Mouse (Mus musculus) adrenal gland, adult 2 months (tissue): ENCODE results near the gene Dapk2. TPM values are rescaled to one million over a fixed set of nuclear protein-coding genes. Genes with fewer than 3 reads are reported as not detected.

ENCODE experiments used
- DNase-seq: peaks from one replicate; pipeline ENCODE4 v3.0.0; 2021
- long read RNA-seq: library from polyadenylated mRNA; stranded (forward); transcript quantifications from one replicate; pipeline ENCODE4 v2.0.0, GENCODE M21; 2021
- polyA plus RNA-seq: library from polyadenylated mRNA; depleted of rRNA; stranded (reverse); fragments of >200 nt; gene quantifications from 2 replicates; pipeline ENCODE4 v1.2.3, GENCODE M21; 2012; rRNA removed
- total RNA-seq, 2 experiments: library from RNA; stranded (reverse); gene quantifications; 2 replicates each; pipeline ENCODE4 v1.2.3; 2021

Dapk2 gene
- 1 to 10 TPM; 4.5 to 9.7 TPM for total RNA-seq
- 1.4 and 3.0 TPM in 2 replicates for polyA plus RNA-seq
- long read RNA-seq, transcript Dapk2-201 (12 exons, 1,772 nt), result major isoform, 6 of 8 reads
- long read RNA-seq, partial matches to known transcripts, result 2 of 8 reads
- long read RNA-seq, other reads (novel, unspliced or antisense), result 0 of 8 reads

DNA sequence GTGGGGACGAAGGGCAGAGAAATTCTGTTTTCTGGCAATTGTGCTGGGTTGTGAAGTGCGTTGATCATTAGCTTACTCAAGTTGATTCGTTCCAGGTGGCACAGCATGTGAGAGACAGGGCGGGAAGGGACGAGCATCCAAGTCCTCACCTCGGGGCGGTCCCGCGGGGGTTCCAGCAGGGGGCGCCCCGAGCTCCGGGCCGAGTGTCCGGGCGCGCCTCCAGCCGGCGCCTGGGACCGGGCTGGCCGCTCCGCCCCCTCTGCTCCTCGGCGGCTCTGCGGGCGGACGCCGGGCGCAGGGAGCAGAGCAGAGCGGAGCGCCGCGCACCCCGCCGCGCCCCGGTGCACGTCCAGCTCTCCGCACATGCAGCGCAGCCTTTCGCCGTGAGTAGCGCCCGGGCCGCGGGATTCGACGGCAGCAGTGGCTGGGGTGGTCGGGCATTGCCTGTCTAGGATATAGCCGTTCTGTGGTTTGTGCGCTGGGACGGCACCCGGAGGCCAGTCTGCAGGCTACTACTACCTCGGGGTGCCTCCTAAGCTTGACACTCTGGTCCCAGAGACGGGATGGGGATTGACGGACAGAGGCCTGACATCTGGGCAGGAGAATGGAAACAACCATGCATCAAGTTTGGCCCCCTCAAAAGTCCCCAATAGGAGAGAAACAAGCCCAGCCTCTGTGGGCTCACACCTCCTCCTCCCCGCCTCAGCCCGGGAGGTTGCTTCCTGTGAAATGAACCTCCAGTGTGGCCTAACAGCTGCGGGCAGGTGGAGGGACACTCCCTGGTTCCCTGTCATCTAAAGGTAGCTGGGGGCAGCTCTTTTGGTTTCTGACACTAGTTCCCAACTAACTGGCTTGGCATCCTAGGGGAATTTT is at the start of gene Dapk2:
Dapk2 (plus strand) TSS at position 266 of the 873 bp plus-strand sequence.
- DNase-seq, result peak; percentile 92

DNA sequence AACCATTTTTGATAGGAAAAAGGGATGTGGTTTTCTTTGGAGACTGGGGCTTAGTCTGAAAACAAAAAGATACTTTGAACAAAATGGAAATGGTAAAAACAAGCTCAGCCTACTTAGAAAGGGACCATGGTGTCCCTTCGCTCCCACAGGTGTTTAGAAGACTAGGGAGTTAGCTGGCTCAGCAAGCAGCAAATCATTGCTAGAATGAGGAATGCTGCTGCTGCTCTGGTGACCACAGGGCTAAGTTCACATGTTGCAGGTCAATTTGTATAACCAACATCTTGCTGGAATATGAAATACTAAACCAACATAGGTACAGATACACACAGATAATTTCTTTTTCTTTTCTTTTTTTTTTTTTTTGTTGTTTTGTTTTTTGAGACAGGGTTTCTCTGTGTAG is 48.4 kb upstream of the Dapk2 start:
- DNase-seq, result no peak

DNA sequence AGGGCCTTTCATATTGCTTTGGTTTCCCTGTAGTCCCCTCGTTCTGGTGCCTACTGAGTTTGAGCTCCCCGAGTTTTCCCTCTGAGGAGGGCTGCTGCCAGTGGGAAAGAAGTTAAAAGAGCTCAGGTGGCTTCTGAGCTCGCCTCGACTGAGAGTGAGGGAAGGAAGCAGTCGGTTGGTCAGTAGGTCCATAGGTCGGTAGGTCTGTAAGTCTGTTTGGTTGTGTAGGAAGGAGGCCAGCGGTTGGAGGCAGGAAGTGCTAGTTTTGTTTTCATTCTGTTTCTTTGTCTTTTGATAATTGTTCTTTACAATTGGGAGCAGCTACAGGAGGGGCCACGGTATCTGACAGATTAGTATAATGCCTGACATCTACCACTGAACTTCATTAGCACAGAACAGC is 47.9 kb upstream of the Dapk2 start:
- DNase-seq, result no peak

DNA sequence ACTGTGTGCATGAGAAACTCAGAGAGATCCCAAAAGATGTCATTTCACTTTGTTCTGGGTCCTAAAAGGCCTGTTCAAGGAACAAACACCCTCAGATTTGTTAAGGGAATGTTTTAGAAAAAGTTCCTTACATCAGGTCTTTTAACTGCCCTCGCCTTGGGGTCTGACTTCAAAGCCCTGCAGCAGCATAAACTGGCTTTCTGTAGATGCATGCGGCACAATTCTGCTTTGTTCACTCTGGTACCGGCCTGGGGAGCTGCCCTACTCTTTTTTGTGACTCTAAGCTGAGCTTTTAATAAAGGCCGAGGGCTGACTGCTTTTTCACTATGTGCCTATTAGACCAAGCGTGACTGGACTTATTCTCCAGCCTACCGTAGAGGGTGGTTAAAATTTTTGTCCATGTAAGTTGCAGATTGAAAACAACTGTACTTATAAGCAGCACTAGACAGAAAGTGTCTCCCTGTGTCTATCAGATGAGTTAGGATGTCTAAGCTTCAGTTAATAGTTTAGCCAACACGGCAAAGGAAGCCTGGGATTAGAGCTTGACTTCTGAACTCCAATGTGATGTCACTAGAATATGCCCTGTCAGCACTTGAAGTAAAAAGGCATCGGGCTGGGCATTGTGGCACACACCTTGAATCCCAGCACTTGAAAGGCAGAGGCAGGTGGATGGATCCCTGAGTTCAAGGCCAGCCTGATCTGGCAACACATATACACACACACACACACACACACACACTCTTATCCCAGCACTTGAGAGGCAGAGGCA is 47.2 kb upstream of the Dapk2 start:
- DNase-seq, result no peak

DNA sequence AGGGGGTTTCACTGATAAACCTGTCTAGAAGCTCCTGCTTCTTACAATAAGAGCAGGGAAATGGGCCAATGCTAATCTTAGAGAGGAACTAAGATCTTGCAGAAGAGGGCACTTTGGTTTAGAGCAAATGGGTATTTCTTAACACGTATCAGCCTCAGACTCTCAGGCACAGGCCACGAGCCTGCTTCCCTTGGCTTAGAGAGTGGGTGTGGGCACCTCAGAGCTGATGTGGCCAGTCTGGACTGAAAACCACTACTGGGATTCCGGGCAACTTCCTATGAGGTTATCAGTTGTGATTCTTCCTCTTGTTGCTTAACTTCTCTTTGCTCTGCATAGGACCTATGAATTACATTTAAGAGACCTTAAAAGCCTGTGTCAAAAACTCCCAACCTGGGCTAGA is 43.7 kb upstream of the Dapk2 start:
- DNase-seq, result no peak

DNA sequence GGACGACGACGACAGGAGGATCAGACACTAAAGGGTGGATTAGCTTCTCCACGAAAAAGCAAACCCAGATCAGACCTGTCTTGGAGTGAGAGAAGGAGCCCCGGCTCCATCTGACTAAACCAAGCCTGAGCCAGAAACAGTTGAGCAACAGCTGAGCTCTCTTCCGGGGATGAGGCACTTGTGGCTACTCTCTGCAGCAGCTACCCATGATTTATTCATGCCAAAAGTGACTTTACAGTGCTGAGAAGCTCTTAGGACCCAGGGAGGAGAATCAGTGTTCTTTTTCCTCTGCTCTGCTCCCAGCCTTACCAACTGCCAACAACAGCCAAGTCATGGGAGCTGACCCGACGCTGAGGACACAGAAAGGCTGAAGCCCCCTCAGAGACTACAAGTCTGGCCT is 41.1 kb upstream of the Dapk2 start:
- peak; percentile 74 for DNase-seq

DNA sequence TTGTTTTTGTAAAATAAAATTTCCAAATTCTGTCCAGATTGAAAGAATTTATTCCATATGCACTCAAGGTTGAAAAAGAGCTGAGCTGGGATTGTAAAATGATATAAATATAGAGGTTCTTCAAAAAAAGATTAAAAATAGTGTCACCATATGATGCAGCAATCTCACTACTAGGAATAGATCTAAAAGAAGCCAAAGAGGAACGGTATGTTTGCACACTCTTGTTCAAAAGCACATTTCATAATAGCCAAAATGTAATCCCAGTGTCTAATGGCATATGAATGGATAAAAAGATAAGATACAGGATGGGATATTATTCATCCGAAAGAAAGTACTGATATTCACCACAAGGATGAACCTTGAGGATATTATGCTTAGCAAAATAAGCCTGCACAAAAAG is 38.5 kb upstream of the Dapk2 start:
- no peak for DNase-seq

DNA sequence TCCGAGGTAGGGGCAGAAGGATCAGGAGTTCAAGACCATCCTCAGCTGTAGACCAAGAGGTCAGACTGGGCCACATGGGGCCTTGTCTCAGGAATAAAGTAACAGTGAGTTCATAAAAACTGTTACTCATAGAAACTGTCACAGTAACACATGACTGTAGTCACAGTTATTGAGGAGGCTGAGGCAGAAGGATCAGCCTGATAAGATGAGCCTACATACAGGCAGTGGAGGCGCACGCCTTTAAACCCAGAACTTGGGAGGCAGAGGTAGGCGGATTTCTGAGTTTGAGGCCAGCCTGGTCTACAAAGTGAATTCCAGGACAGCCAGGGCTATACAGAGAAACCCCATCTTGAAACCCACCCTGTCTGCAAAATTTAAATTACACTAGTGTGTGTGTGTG is 37.9 kb upstream of the Dapk2 start:
- no peak for DNase-seq

DNA sequence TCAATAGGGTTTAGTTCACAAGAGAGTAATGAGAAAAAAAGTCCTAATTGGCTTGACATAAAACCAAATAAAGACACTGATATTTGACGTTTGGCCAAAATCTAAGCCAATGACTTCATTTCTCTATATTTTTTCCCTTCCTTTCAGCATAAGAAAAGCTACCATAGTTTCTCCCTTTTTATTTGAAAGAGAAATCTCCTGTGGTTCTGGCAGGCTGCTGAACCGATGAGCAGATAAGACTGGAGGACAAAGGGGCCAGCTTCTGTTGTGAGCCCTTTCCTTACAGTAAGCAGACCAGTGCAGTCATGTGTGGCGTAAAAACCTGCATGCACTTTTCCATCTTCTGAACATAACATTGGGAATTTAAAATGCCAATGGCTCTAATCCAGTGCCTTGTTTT is 37.1 kb upstream of the Dapk2 start:
- DNase-seq, result no peak

DNA sequence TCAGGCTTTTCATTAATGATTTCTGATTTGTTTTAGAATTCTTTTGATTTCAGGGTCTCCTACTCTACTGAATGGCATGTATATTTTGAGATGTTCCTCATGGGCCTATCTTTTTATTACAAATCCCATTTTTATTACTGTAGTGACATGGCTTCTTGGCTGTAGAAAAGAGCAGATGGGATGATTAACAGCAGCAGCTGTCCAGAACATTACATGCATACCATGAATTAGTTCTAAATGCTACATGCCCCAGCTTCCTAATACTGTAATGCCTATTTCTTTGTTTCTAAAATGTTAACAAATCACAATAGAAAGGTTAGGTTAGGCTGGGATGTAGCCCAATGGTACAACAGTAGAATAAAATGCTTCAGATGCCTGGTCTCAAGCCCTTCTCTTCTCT is 36.6 kb upstream of the Dapk2 start:
- DNase-seq, result no peak

DNA sequence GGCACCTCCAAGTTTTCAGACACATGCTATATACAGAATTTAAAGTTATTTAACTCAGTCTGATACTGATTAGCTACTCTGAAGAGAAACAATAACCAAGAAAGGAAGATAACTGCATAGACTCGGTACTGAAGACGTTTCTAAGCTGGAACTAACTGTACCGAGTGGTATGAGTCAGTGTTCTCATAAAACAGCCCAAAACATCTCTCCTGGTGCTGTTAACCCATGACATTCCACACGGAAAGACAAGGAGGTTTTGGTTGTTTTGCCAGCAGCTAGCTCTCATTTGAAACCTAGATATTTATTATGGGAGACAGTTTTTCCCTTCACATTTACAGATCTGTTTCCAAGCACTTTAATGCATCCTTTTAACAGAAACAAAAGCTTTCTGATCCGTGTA is 34.4 kb upstream of the Dapk2 start:
- no peak for DNase-seq

DNA sequence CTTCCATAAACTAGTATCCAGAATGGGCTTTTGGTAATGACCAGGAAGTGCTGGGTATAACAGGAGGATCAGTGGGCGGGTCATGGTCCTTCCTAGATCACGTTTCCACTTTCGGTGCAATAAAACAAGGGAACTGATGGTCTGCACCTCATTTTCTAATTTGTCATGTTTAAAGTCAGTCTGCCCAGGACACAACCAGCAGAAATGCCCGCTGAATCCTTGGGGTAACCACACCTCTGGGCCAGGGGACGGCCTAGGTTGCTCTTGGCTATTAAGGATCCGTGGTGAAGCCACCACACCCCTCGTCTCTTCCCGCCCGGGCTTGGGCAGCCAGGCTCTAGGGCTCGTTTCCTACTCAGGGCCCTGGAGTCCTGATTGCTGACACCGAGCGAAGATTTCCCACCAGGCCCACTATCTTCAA is 33.9 kb upstream of the Dapk2 start:
- peak; percentile 62 for DNase-seq

DNA sequence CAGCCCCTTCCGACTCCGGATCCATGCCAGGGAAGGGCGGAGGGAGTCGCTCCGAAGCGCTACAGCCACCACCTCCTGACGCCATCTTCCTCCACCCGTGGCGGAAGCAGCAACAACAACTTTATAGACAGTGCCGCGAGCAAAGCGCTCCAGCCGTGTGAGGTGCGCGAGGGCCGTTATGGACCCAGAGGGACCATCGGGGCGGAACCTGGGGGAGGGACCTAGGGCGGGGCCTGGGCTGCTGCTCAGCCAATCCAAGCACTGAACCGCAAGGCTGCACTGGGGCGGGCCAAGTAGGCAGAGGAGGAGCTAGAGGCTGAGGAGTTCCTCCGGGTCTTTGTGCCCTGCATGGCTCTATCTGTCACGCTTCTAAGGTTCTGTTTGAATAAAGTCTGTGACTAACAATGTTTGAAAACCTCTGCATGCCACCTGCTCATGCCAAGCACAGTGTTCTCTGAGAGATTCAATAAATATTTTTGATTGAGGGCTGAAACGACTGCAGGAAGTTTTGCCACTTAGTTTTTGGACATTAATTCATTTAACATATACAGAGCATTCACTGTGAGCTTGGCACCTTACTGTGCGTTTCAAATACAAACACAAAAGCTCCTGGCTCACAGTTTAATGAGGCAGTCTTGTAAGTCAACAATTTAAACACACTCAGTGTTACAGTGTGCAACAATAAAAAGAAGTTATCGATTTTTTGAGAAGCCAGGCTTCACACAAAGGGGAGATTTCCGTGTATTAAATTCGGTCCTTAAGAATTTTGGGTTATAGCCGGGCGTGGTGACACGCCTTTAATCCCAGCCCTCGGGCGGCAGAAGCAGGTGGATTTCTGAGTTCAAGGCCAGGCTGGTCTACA is 33.1 kb upstream of the Dapk2 start:
- DNase-seq, result peak; percentile 99

DNA sequence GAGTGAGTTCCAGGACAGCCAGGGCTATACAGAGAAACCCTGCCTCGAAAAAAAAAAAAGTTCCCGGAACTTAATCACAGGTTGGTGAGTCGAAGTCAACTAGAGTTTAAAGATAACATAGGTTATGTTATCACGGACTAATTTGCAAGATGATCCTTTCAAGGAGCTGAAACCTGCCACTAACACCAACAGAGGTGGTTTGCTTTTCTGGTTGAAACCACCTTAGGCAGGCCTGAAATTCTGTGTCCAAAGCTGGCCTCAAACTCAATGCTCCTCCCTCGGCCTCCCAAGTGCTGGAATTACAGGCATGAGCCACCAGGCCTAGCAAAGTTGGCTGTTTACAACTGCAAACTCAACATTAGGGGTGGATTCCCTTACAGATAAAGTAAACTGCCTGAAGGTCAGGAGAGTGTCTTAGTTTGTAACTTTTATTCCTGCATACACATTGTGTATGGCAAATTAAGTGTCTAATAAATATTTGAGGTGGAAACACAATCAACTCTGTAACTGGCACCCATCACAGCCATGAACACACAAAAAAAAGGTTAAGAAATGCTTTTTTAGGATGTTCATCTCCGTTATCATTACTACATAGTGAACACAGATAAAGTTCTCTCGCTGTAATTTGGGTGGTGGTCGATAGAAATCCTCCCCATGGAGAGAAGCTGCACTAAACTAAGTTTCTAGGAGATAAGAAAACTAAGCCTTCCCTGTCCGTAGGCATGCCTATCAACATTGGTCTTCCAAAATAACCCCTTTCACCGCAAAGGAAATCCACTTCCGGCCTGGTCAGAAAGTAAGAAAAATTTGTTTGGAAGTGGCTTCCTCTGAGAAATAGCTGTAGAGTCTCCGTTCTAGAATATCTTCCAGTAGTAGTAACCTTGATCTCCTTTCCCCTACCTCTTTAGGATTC is 32.2 kb upstream of the Dapk2 start:
- no peak for DNase-seq

DNA sequence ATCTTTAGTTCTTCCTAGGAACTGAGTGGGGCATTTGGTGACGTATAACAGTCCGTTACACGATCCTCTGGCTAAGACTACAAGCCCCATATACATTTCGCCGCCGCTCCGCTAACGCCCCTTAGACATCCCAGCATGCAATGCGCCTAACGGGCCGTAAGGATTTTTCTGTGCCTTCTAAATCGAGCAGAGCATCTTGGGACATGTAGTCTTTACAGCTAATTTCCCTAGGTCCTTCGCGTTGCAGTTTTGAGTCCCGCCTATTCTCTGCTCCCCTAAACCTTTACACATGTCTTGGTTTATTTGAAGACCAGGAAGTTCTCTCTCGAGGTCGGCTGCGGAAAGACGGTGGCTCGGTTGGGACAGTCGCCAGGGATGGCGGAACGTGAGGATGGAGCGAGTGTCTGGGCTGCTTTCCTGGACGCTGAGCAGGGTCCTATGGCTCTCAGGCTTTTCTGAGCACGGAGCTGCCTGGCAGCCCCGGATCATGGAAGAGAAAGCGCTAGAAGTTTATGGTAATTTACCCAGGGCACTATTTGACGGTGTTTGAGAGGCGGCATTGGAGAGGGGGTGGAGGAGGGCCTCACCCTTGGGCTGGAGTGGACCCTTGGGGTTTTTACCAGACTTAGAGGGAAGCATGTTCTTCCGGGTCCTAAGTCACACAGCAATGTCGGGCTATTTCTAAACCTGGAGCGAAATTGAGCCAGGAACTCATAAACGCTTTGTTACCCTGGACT is 31.4 kb upstream of the Dapk2 start, which contains the start of the genes Snx1 and Ciao2a:
Snx1 (minus strand) TSS at position 132 of the 737 bp plus-strand sequence.
Ciao2a (plus strand) TSS at position 156 of the 737 bp plus-strand sequence.
- peak; percentile 94 for DNase-seq

DNA sequence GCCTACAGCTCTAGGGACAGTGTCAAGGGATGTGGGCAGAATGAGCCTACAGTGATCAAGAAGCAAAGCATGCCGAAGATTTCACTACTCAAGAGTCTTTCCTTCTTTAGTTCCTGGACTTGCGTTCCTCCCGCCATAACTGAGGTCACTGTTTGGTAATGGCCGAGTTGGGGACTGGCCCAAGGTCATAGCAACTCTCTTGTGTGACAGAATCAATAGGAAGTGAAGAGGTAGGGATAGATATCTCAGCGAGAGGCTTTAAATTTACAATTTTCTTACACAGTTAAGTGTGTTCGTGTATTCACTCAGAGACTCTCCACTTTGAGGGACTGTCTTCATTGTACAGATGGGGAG is 30.9 kb upstream of the Dapk2 start:
- DNase-seq, result peak; percentile 56

DNA sequence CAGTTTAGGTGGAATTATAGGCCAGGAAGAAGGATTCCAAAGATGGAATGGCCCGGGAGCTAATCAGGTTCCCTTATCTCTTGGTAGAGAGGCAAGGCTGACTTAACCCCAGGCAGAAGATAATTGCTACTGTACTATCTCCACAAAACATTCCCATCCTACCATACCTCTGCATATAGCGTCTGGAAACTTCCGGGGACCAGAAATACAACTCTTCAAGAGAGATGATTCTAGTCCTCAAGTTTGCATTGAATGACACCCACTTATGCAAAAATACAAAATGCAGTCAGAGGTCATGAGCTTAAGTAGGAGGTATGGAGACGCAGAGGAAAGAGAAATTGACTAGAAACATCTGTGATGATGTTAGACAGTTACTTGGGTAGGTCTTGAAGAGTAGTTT is 30.1 kb upstream of the Dapk2 start:
- DNase-seq, result no peak

DNA sequence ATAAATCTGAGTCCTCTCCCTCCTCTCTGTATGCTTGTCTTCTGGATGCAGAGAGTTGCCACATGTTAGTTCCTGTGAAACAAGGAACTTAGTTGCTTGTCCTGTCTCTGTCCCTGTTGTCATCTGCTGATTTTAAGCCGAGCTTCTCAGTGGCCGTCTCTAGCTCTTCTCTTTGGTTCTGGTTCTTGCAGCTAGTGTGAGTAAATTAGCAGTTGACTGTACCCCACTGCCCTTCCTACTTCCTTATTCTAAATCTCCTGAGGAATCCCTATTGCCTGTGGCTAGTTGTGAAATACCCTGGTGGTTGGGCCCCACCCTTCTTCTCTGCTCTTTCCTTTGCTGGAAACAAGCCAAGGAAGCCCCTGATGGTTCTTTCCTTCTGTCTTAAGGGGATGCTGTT is 26.6 kb upstream of the Dapk2 start:
- DNase-seq, result no peak

DNA sequence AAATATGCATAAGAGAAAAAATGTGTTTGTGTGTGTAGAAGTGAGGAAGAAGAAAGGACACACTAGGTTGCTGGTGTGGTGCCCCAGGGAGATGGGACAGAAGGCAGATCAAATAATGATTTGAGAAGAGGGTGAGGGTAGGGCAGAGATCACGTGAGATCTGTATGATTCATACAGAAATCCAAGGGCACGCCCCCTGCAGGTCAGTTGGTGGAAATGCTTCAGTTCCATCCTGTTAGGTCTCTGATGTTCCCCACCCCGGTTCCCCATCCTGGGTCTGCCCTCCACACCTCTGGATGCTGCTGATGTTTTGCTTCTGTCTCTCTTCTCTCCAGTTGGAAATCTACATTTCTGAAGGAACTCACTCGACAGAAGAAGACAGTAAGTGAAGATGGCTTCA is 22.1 kb upstream of the Dapk2 start:
- DNase-seq, result no peak

DNA sequence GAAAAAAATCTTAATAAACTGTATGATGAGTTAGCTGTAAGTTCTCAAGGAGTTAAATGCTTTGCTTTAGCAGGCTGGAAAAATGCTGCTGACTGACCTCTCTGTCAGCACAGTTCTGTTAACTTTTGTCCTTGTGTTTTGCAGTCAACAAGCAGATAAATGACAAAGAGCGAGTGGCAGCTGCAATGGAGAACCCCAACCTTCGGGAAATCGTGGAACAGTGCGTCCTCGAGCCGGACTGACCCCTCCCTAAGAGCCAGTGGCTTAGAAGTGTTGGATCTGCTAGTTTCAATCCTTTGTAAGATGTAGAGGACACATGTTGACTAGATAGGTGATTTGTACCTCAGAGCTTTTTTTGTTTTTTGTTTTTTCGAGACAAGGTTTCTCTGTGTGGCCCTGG is 19.8 kb upstream of the Dapk2 start:
- peak; percentile 66 for DNase-seq
